Mouse (Mus musculus) urinary bladder, adult 18-20 months (tissue): Measurements from ENCODE around the gene Ncdn.

ENCODE experiments used
- DNase-seq, 2 experiments: peaks; one replicate each; pipeline ENCODE4 v3.0.0; 2022; ENCODE audit warnings: low spot score in 2 of 2, mixed read lengths in 2 of 2

Ncdn gene

DNA sequence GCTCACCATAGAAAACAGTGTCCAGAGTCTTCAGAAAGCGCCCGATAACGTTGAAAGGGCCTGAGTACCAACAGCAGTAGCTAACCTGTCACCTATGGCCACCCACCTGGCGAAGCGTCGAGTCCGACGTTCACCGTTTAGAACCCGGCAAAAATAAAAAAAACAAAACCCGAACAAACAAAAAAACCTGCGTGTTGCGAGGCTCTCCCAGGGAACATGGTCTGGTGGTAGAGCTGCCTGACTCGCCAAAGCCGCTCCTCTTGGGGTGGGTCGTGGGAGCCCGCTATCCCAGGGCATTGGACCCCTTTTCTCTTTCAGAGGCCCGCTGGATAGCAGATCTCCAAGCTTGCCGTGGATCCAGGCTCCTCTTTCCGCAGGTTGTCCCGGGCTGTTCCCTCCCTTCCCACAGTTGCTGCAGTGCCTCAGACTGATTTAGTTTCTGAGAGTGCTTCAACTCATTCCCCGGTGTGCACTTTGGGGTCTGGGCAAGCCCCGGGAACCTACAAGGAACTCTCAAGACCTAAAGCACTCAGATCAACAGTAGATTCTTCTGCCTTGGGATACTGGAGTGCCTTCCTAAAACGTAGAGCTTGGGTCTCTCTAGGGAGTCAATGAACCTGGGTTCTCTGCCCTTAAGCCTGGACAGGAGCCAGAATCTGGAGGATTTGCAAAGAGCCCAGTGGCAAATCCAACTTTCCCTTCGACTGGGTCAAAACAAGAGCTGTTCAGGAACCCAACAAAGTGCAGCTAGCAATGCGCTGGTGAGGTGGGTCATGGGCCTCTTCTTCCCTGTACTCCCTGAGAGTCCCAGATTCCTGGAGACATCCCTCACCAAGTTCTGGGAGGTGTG is 20.5 kb downstream of the Ncdn start:
- DNase-seq: no peak

DNA sequence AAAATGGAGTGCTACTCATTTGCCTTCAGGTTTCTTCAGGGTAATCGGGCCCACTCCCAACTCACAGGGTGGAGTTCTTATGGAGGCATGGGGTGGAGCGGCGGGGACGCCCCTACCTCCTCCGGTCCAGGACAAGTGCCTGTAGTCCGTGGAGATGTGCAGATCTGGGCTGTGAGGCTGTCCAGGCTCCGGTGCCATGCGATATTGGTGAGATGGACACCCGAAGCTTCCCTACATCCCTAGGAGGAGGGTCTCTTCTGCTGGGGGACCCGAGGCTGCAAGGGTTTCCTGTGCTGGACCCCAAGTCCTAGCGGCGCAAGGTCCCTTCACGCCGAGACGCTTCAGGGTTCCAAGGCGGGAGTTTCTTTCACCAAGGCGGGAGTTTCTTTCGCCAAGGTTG is 21.1 kb downstream of the Ncdn start:
- DNase-seq: no peak

DNA sequence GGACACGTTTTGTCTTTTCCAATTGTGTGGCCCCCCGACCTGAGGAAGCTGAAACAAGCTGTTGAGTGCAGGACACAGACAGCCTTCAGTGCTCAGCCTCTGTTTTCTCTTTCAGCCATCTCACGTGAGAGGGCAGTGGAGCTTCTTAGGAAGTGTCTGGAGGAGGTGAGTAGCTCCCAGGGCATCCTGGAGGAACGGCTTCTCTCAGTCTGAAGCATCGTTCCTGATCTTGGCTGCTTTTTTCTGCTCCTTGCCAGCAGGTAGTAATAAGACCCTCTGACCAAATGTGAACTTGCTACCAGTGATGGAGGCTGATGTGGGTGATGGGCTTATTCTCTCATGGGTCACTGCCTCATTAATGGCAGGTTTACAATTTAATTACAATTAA is 45.8 kb downstream of the Ncdn start:
- DNase-seq: no peak

DNA sequence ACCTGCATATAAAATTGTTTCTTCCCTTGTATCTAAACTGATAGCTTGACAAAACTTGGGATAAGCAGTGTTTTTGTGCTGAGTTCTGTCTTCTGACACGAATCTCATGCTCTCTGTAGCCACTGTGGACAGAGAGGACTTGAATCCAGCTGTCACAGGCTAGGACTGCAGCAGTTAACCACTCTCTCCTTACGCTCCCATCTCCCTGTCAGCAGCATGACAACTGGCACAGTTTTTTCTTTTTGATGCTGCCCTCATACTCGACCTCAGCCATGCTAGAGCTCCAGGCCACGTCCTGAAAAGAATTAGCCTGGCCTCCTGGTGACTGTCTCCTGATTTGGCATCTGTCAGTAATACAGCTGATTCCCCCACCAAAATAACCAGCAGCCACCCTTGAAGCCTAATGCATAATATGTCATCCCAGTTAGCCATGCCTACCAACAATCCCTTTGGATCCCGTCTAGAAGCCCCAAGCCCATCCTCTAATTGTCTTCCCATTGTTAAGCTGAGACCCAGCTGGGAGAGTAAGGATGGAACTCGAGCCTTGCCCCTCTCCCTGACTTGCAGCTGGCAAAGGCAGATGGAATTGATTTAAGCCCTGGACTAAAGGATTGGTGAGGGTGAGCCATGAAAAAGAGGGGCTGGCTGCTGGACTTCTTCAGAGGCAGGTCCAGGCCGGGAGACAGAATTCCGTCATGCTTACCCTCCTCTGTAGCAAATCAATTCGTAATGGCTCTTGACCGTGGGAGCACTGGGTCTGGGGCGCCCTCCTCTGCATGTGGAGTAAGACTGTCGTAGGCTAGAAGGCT is 46.4 kb downstream of the Ncdn start:
- DNase-seq: no peak

DNA sequence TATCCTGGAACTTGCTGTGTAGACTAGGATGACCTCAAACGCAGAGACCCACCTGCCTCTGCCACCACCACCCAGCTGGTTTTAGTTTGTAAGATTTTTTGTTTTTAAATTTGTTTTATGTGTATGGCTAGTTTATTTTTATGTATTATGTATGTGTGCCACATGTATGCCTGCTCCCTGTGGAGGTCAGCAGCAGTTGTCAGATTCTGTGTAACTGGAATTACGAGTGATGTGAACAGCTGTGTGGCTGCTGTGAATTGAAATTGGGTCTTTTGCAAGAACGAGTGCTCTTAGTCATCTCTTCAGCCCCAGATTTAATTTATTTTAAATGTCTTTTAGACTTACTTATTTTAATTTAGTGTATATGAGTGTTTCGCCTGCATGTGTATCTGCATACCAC is 56.3 kb downstream of the Ncdn start:
- no peak for DNase-seq
